22 mouse cellular contexts compared by ENCODE assay signal in genomic region chr3:158154134-158154533, GRCm38 (mm10).
DNase-seq lines count a peak whose midpoint lies in the region; ATAC-seq and TF ChIP-seq lines count a peak whose summit lies in the region.
"Had no signal": no experiment of that assay in that cellular context is flagged by ENCODE, and none has a peak within 500 bp of the region (broad histone marks: within the 10 kb centered on the region; RNA-seq: fewer than 3 reads in every experiment).

No protein-coding gene starts in this region.

- WGBS in forebrain, embryonic 15.5 days, result 71% methylated on average over 3 of the region's 3 CpGs
- 95% methylated on average over 3 of the region's 3 CpGs for whole genome bisulfite sequencing in forebrain, embryonic 12.5 days
- WGBS in midbrain, embryonic 11.5 days, result 93% methylated on average over 3 of the region's 3 CpGs
- 91% methylated on average over 3 of the region's 3 CpGs for WGBS in midbrain, postnatal 0 days
- whole genome bisulfite sequencing in embryonic facial prominence, embryonic 13.5 days, result 44% methylated on average over 3 of the region's 3 CpGs
- WGBS in hindbrain, postnatal 0 days, result 74% methylated on average over 3 of the region's 3 CpGs

- peak; percentile 45 for DNase-seq in midbrain, embryonic 11.5 days (ENCODE audit: low spot score, missing footprints)
- no peak for DNase-seq in midbrain, postnatal 0 days (ENCODE audit: low spot score)
- no peak for DNase-seq in hindbrain, postnatal 0 days (ENCODE audit: low spot score)
- no peak for DNase-seq in Muller cell, postnatal 12 days (ENCODE audit: inconsistent ontology term)
- DNase-seq: adrenal gland, adult 2 months; cerebellum, adult 18-20 months; cerebellum, postnatal 25 days; gastrocnemius, adult 2 months; kidney, adult 11 months; kidney, postnatal 4 days; liver, embryonic 13.5 days; lung, adult 2 months; lung, postnatal 36 days; right cerebral cortex, postnatal 25 days; spleen, adult 18-20 months had no signal

- 0 out of 2 replicates have a peak, but pooled peaks cover 3% of the 10 kb centered on the region for H3K4me1 ChIP-seq in forebrain, embryonic 15.5 days
- no peaks in the 10 kb centered on the region for H3K4me1 ChIP-seq in forebrain, embryonic 12.5 days
- H3K4me1 ChIP-seq in midbrain, embryonic 11.5 days (ENCODE audit: control insufficient read depth, insufficient read depth, low read length), result no peaks in the 10 kb centered on the region
- no peaks in the 10 kb centered on the region for H3K4me1 ChIP-seq in midbrain, postnatal 0 days (ENCODE audit: insufficient read depth, low read length)
- H3K4me1 ChIP-seq in embryonic facial prominence, embryonic 13.5 days, result peaks cover 11% of the 10 kb centered on the region; the same call in 1 of the 2 replicates
- H3K4me1 ChIP-seq in hindbrain, postnatal 0 days (ENCODE audit: insufficient read depth, low read length), result no peaks in the 10 kb centered on the region
- H3K4me1 ChIP-seq: kidney, embryonic 15.5 days; limb, embryonic 13.5 days; liver, embryonic 13.5 days; megakaryocyte, embryonic 14.5 days had no signal

- no peaks in the 10 kb centered on the region for H3K36me3 ChIP-seq in forebrain, embryonic 15.5 days
- no peaks in the 10 kb centered on the region for H3K36me3 ChIP-seq in forebrain, embryonic 12.5 days (replicated peaks)
- H3K36me3 ChIP-seq in midbrain, embryonic 11.5 days (ENCODE audit: control insufficient read depth, insufficient read depth, low read length), result no peaks in the 10 kb centered on the region
- H3K36me3 ChIP-seq in midbrain, postnatal 0 days (ENCODE audit: insufficient read depth, low read length), result 0 out of 2 replicates have a peak, but pooled peaks cover 4% of the 10 kb centered on the region
- no peaks in the 10 kb centered on the region for H3K36me3 ChIP-seq in embryonic facial prominence, embryonic 13.5 days
- H3K36me3 ChIP-seq in hindbrain, postnatal 0 days (ENCODE audit: insufficient read depth, low read length), result no peaks in the 10 kb centered on the region
- H3K36me3 ChIP-seq: kidney, embryonic 15.5 days; limb, embryonic 13.5 days; liver, embryonic 13.5 days had no signal

- no peaks in the 10 kb centered on the region for H3K27me3 ChIP-seq in forebrain, embryonic 15.5 days
- H3K27me3 ChIP-seq in forebrain, embryonic 12.5 days, result no peaks in the 10 kb centered on the region
- H3K27me3 ChIP-seq in midbrain, embryonic 11.5 days (ENCODE audit: control insufficient read depth, insufficient read depth, low read length), result no peaks in the 10 kb centered on the region
- no peaks in the 10 kb centered on the region for H3K27me3 ChIP-seq in midbrain, postnatal 0 days (ENCODE audit: insufficient read depth, low read length)
- H3K27me3 ChIP-seq in embryonic facial prominence, embryonic 13.5 days, result no peaks in the 10 kb centered on the region
- no peaks in the 10 kb centered on the region for H3K27me3 ChIP-seq in hindbrain, postnatal 0 days (ENCODE audit: insufficient read depth, low read length)
- H3K27me3 ChIP-seq: kidney, embryonic 15.5 days; liver, embryonic 13.5 days; megakaryocyte, embryonic 14.5 days; Patski had no signal

- H3K27ac ChIP-seq in forebrain, embryonic 15.5 days (replicated peaks), result peak overlapping the region; percentile 43; the same call in 1 of the 2 replicates
- H3K27ac ChIP-seq in forebrain, embryonic 12.5 days, result no peak overlapping the region
- H3K27ac ChIP-seq in midbrain, embryonic 11.5 days (ENCODE audit: low read depth, low read length), result no peak overlapping the region
- no peak overlapping the region for H3K27ac ChIP-seq in midbrain, postnatal 0 days (ENCODE audit: low read depth, low read length)
- no peak overlapping the region for H3K27ac ChIP-seq in embryonic facial prominence, embryonic 13.5 days
- no peak overlapping the region for H3K27ac ChIP-seq in hindbrain, postnatal 0 days
- H3K27ac ChIP-seq: gastrocnemius, adult 2 months; kidney, embryonic 15.5 days; limb, embryonic 13.5 days; liver, embryonic 13.5 days had no signal

- H3K9me3 ChIP-seq in forebrain, embryonic 15.5 days, result no peaks in the 10 kb centered on the region
- no peaks in the 10 kb centered on the region for H3K9me3 ChIP-seq in forebrain, embryonic 12.5 days
- no peaks in the 10 kb centered on the region for H3K9me3 ChIP-seq in midbrain, embryonic 11.5 days (ENCODE audit: control insufficient read depth, low read length)
- H3K9me3 ChIP-seq in midbrain, postnatal 0 days (ENCODE audit: low read length), result no peaks in the 10 kb centered on the region
- no peaks in the 10 kb centered on the region for H3K9me3 ChIP-seq in embryonic facial prominence, embryonic 13.5 days
- H3K9me3 ChIP-seq in hindbrain, postnatal 0 days (ENCODE audit: low read length), result no peaks in the 10 kb centered on the region
- H3K9me3 ChIP-seq: kidney, embryonic 15.5 days; limb, embryonic 13.5 days; liver, embryonic 13.5 days; megakaryocyte, embryonic 14.5 days had no signal

- ATAC-seq in forebrain, embryonic 15.5 days (replicated peaks), result peak; percentile 67; the same call in 1 of the 2 replicates
- ATAC-seq in forebrain, embryonic 12.5 days (ENCODE audit: low FRiP score), result no peak
- no peak for ATAC-seq in midbrain, embryonic 11.5 days (ENCODE audit: low FRiP score)
- no peak for ATAC-seq in midbrain, postnatal 0 days (ENCODE audit: low FRiP score)
- peak; percentile 67 for ATAC-seq in embryonic facial prominence, embryonic 13.5 days (ENCODE audit: insufficient number of reproducible peaks, insufficient read depth, low FRiP score, low TSS enrichment, low read depth)
- ATAC-seq in hindbrain, postnatal 0 days, result 0 out of 2 replicates have a peak, but pooled peaks have one; percentile 21
- ATAC-seq: Patski had no signal

- H3K4me2 ChIP-seq in forebrain, embryonic 15.5 days (replicated peaks), result no peak overlapping the region
- no peak overlapping the region for H3K4me2 ChIP-seq in forebrain, embryonic 12.5 days
- no peak overlapping the region for H3K4me2 ChIP-seq in midbrain, embryonic 11.5 days
- no peak overlapping the region for H3K4me2 ChIP-seq in midbrain, postnatal 0 days (ENCODE audit: low read depth, low read length, poor library complexity, severe bottlenecking)
- no peak overlapping the region for H3K4me2 ChIP-seq in embryonic facial prominence, embryonic 13.5 days
- H3K4me2 ChIP-seq in hindbrain, postnatal 0 days (ENCODE audit: low read depth, low read length), result no peak overlapping the region
- H3K4me2 ChIP-seq: kidney, embryonic 15.5 days; limb, embryonic 13.5 days; liver, embryonic 13.5 days had no signal

- H3K9ac ChIP-seq in forebrain, embryonic 15.5 days (replicated peaks), result no peak overlapping the region
- H3K9ac ChIP-seq in forebrain, embryonic 12.5 days, result no peak overlapping the region
- no peak overlapping the region for H3K9ac ChIP-seq in midbrain, embryonic 11.5 days (ENCODE audit: low read length)
- H3K9ac ChIP-seq in midbrain, postnatal 0 days (replicated peaks; ENCODE audit: low read length, poor library complexity, severe bottlenecking), result no peak overlapping the region
- H3K9ac ChIP-seq in embryonic facial prominence, embryonic 13.5 days, result no peak overlapping the region
- no peak overlapping the region for H3K9ac ChIP-seq in hindbrain, postnatal 0 days (replicated peaks; ENCODE audit: low read length)
- H3K9ac ChIP-seq: kidney, embryonic 15.5 days; limb, embryonic 13.5 days; liver, embryonic 13.5 days had no signal

- no peak for TF ChIP-seq CTCF in midbrain, postnatal 0 days (IDR thresholded peaks at IDR 0.05)
- no peak for TF ChIP-seq CTCF in hindbrain, postnatal 0 days (IDR thresholded peaks at IDR 0.05; ENCODE audit: low read depth)

- H3K4me3 ChIP-seq in forebrain, embryonic 15.5 days, result no peak overlapping the region
- no peak overlapping the region for H3K4me3 ChIP-seq in forebrain, embryonic 12.5 days (replicated peaks)
- H3K4me3 ChIP-seq in midbrain, embryonic 11.5 days (ENCODE audit: low read depth, low read length), result no peak overlapping the region
- H3K4me3 ChIP-seq in midbrain, postnatal 0 days (ENCODE audit: low read depth, low read length), result no peak overlapping the region
- no peak overlapping the region for H3K4me3 ChIP-seq in embryonic facial prominence, embryonic 13.5 days
- no peak overlapping the region for H3K4me3 ChIP-seq in hindbrain, postnatal 0 days (ENCODE audit: low read length)
- H3K4me3 ChIP-seq: gastrocnemius, adult 2 months; kidney, embryonic 15.5 days; limb, embryonic 13.5 days; liver, embryonic 13.5 days; megakaryocyte, embryonic 14.5 days had no signal

Comparison
In these comparisons a context has a peak if more than half of its experiments do, and no peak if none do; other contexts are left out.
1. ATAC-seq: peak in forebrain, embryonic 15.5 days (single experiment), embryonic facial prominence, embryonic 13.5 days (single experiment) and hindbrain, postnatal 0 days (single experiment); none in forebrain, embryonic 12.5 days (single experiment), midbrain, embryonic 11.5 days (single experiment) and midbrain, postnatal 0 days (single experiment).